Mouse (Mus musculus) heart, embryonic 12.5 days (tissue): ENCODE results near the gene Tex10. TPM values are rescaled to one million over a fixed set of nuclear protein-coding genes. Genes with fewer than 3 reads are reported as not detected.
A peak's percentile ranks its signal among the peaks of the same experiment; 100 is the strongest.
"Not testable (repeated sequence)": the region's sequence is repeated elsewhere in the genome, so short reads cannot be mapped to it uniquely, and the experiment has no call there.

Experiments
- ATAC-seq: fragments of 200-750 bp; cut with Nextera tagmentation; 2 replicates; pipeline ENCODE4 v1.8.0; 2017; ENCODE audit warnings: moderate TSS enrichment, moderate library complexity; ENCODE audit not compliant: insufficient number of reproducible peaks, low FRiP score
- H3K27ac ChIP-seq: fragments of 300-500 bp; sonication (generic); 2 replicates; pipeline ENCODE4 v1.5.1; 2016; ENCODE audit warnings: mild to moderate bottlenecking, moderate library complexity; ENCODE audit not compliant: poor library complexity, severe bottlenecking
- H3K27me3 ChIP-seq: fragments of 300-500 bp; sonication (generic); replicated peaks from 2 replicates; pipeline ENCODE4 v1.6.1; 2016; ENCODE audit warnings: mild to moderate bottlenecking, moderate library complexity
- H3K36me3 ChIP-seq: fragments of 300-500 bp; sonication (generic); 2 replicates; pipeline ENCODE4 v1.6.1; 2016; ENCODE audit warnings: mild to moderate bottlenecking, moderate library complexity
- H3K4me1 ChIP-seq: fragments of 300-500 bp; sonication (generic); replicated peaks from 2 replicates; pipeline ENCODE4 v1.6.1; 2016; ENCODE audit warnings: mild to moderate bottlenecking
- H3K4me2 ChIP-seq: fragments of 300-500 bp; sonication (generic); 2 replicates; pipeline ENCODE4 v1.6.1; 2016; ENCODE audit warnings: mild to moderate bottlenecking, moderate library complexity
- H3K4me3 ChIP-seq: fragments of 300-500 bp; sonication (generic); 2 replicates; pipeline ENCODE4 v1.5.1; 2016; ENCODE audit warnings: mild to moderate bottlenecking
- H3K9ac ChIP-seq: fragments of 300-500 bp; sonication (generic); 2 replicates; pipeline ENCODE4 v1.6.1; 2016; ENCODE audit warnings: mild to moderate bottlenecking, moderate library complexity
- H3K9me3 ChIP-seq: fragments of 300-500 bp; sonication (generic); replicated peaks from 2 replicates; pipeline ENCODE4 v1.6.1; 2016; ENCODE audit warnings: mild to moderate bottlenecking, moderate library complexity
- WGBS: fragments of 180-500 bp; shearing (Covaris S2); methylation state at CpG from one replicate; pipeline ENCODE4 v1.1.7; 2016; 5-methylcytosine and 5-hydroxymethylcytosine counted together
- polyA plus RNA-seq: library from polyadenylated mRNA; unstranded; fragments of >200 nt; fragmentation: Nextera tagmentation; extraction: Ambion mirVana; gene quantifications from 2 replicates; pipeline ENCODE4 v1.2.1, GENCODE M21; 2016

The Tex10 gene
- polyA plus RNA-seq, 1 experiment from 2014 or later, result 37.9 TPM

DNA sequence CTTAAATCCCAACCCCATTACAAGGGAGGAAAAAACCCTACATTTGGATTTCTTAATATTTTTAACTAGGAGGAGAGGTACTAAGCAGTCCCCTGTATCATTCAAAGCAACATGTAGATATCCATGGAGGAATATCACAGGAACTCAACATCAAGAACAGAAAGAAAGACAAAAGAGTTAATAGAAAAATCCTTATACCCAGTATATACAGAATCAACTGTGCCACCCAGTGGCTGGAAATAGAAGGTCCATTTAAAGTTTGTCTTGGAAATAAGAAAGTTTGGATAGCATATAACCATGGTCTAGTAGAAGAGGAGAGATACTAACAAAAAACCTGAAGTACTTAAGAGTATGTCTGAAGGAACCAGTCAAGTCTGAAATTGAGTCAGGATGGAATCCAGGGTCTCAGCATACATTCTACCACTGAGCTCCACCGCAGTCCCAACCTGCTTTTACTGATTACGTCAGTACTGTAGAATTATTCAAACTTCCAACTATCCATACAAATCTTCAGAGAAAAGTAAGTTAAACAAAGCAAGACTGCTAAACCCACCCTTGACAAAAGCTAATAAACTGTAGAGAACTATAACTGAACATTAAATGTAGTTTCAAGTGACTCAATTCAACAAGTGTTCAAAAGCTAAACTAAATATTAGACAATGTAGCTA, 19.0 kb downstream of the Tex10 start:
- 95% methylated on average over 2 of the region's 2 CpGs for WGBS
- H3K27me3 ChIP-seq, result no peaks in the 10 kb centered on the region
- H3K4me3 ChIP-seq, result no peak overlapping the region
- H3K4me1 ChIP-seq, result no peaks in the 10 kb centered on the region
- peaks cover 55% of the 10 kb centered on the region for H3K36me3 ChIP-seq
- no peaks in the 10 kb centered on the region for H3K9me3 ChIP-seq
- H3K9ac ChIP-seq, result no peak overlapping the region
- no peak overlapping the region for H3K4me2 ChIP-seq
- no peak overlapping the region for H3K27ac ChIP-seq
- ATAC-seq, result no peak

DNA sequence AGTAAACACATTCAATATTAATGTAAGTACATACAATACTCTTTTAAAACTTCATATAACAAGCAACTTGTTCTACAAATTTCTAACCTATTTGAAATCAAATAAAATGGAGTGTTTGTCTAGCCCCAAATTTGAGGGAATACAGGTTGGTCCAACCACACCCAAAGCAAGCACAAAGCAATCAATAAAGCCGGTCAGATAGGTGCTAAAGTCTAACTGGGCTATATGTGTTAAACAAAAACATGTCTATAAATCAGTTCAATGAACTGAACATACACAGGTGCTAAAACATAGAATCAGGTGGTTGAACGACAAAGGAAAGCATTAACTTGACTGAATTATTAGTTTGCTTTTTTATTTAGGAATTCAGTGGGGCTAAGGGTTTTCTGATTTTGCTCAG, 45.2 kb downstream of the Tex10 start:
- no peak overlapping the region for H3K27ac ChIP-seq
- no peak overlapping the region for H3K9ac ChIP-seq
- H3K4me2 ChIP-seq, result no peak overlapping the region
- no peaks in the 10 kb centered on the region for H3K27me3 ChIP-seq
- peaks cover 17% of the 10 kb centered on the region for H3K4me1 ChIP-seq
- 90% methylated on average over 2 of the region's 2 CpGs for WGBS
- H3K36me3 ChIP-seq, result peaks cover 44% of the 10 kb centered on the region
- H3K9me3 ChIP-seq, result no peaks in the 10 kb centered on the region
- no peak overlapping the region for H3K4me3 ChIP-seq
- ATAC-seq, result no peak

- WGBS, result 32% methylated on average over 3 of the region's 3 CpGs
- H3K27ac ChIP-seq, result no peak overlapping the region
- ATAC-seq, result no peak
- no peak overlapping the region for H3K4me2 ChIP-seq
- H3K9me3 ChIP-seq, result no peaks in the 10 kb centered on the region
- H3K36me3 ChIP-seq, result peaks cover 44% of the 10 kb centered on the region
- H3K27me3 ChIP-seq, result no peaks in the 10 kb centered on the region
- H3K4me3 ChIP-seq, result no peak overlapping the region
- H3K9ac ChIP-seq, result no peak overlapping the region
- peaks cover 17% of the 10 kb centered on the region for H3K4me1 ChIP-seq
Measured at GRCm38 (mm10) chr4:48427413-48427812, 45.8 kb downstream of the Tex10 start.

DNA sequence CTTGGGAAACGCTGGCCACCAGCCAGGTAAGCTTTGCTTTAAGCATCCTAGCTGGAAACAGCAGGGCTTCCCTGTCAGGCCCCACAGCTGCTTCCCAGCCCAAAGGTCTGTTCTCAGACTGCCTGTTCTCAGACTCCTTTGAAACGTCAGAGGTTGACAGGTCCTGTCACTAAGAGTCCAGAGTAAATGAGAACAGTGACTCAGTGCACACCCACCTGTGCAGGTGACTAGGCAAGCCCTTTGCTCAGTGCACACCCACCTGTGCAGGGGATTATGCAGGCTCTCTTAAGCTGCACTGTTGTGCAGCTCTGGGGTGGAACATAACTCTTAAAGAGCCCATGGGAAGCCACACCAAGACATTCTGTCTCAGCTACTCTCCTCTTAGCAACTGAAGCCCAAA, 49.5 kb downstream of the Tex10 start:
- no peak for ATAC-seq
- Histone ChIP-seq H3K9me3 (peaks cover 4% of the 10 kb centered on the region; the same call in 1 of the 2 replicates), H3K4me3 (no peak overlapping the region), H3K4me2 (no peak overlapping the region), H3K9ac (no peak overlapping the region), H3K4me1 (peaks cover 17% of the 10 kb centered on the region), H3K27me3 (no peaks in the 10 kb centered on the region), H3K27ac (no peak overlapping the region), H3K36me3 (peaks cover 33% of the 10 kb centered on the region)
- 39% methylated on average over 2 of the region's 2 CpGs for WGBS

DNA sequence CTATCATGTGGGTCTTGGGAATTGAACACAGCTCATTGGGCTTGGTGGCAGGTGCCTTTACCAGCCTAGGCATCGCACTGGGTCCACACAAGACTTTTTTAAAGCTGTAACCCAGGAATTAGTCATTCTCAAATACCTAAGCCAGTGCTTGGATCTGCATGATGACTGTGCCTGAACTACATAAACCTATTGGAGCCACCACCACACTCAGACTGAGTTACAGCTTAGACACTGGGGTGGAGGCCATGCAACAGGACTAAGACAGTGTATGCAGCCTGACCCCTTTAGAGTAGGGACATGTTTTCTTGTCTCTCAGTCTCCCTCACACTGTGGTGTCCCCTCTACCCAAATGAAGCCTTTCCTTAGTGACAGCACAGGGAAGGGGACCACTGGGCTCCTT, 50.6 kb downstream of the Tex10 start:
- H3K27me3 ChIP-seq, result no peaks in the 10 kb centered on the region
- WGBS, result 100% methylated on average over 1 of the region's 1 CpGs
- H3K9ac ChIP-seq, result no peak overlapping the region
- no peak for ATAC-seq
- peaks cover 4% of the 10 kb centered on the region; the same call in 1 of the 2 replicates for H3K9me3 ChIP-seq
- no peak overlapping the region for H3K27ac ChIP-seq
- H3K36me3 ChIP-seq, result peaks cover 31% of the 10 kb centered on the region
- H3K4me2 ChIP-seq, result no peak overlapping the region
- H3K4me3 ChIP-seq, result no peak overlapping the region
- H3K4me1 ChIP-seq, result peaks cover 17% of the 10 kb centered on the region

GRCm38 (mm10) chr4:48418831-48419468, 54.3 kb downstream of the Tex10 start:
- H3K4me1 ChIP-seq, result peaks cover 30% of the 10 kb centered on the region
- H3K27ac ChIP-seq, result no peak overlapping the region
- H3K36me3 ChIP-seq, result peaks cover 31% of the 10 kb centered on the region
- no peak overlapping the region for H3K4me3 ChIP-seq
- no peak for ATAC-seq
- H3K9ac ChIP-seq, result no peak overlapping the region
- H3K4me2 ChIP-seq, result no peak overlapping the region
- no peaks in the 10 kb centered on the region for H3K27me3 ChIP-seq
- H3K9me3 ChIP-seq, result peaks cover 4% of the 10 kb centered on the region; the same call in 1 of the 2 replicates
- 82% methylated on average over 8 of the region's 8 CpGs for WGBS

DNA sequence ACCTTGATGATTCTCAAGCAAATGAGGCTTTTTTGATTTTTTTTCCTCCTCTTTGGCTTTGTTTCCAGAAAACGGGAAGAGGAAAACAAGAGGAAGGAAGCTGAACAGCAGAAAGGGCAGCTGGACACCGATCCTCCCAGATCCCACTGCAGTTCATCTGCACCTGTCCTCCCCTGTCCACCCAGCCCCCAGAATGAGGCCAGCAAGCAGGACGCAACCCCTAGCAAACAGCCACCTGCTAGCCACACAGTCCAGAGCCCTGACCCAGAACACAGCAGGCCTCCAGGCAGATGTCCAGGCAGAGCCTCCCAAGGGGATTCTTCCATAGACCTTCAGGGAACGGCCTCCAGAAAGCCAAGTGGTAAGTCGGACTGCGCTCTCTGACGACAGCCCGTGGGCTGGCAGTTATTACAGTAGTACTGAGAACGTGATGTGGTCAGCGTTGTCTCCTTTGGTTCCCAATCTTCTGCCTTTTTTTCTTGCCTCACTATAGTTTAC, 57.4 kb downstream of the Tex10 start:
- Histone ChIP-seq H3K4me2 (no peak overlapping the region), H3K4me3 (no peak overlapping the region), H3K9me3 (peaks cover 4% of the 10 kb centered on the region; the same call in 1 of the 2 replicates), H3K9ac (no peak overlapping the region), H3K27me3 (no peaks in the 10 kb centered on the region), H3K27ac (no peak overlapping the region), H3K36me3 (peaks cover 9% of the 10 kb centered on the region; the same call in 1 of the 2 replicates), H3K4me1 (peaks cover 30% of the 10 kb centered on the region)
- no peak for ATAC-seq
- 81% methylated on average over 10 of the region's 10 CpGs for WGBS

DNA sequence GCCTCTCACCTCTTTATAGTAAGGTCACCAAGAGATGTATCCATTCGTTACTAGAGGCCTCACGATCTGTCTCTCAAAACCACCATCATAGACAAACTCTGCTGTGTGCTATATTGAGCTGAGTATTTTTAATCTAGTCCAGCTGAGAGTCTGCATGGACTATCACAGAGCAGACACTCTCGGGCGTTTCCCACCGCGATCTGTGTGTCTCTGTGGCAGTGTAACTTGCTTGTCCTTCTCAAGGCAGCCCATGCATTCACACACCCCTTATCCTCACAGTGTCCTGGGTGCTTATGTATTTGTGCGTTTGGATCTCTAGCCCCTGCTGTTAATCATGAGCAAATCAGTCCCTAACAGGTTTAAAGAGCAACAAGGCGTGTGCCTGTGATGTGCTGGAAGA, 59.8 kb downstream of the Tex10 start:
- no peak overlapping the region for H3K4me2 ChIP-seq
- H3K9ac ChIP-seq, result no peak overlapping the region
- 64% methylated on average over 8 of the region's 8 CpGs for WGBS
- ATAC-seq, result no peak
- no peaks in the 10 kb centered on the region for H3K27me3 ChIP-seq
- H3K4me1 ChIP-seq, result peaks cover 30% of the 10 kb centered on the region
- no peak overlapping the region for H3K27ac ChIP-seq
- H3K36me3 ChIP-seq, result no peaks in the 10 kb centered on the region
- H3K9me3 ChIP-seq, result no peaks in the 10 kb centered on the region
- H3K4me3 ChIP-seq, result no peak overlapping the region

- H3K4me2 ChIP-seq, result peak overlapping the region; percentile 56
- 26% methylated on average over 18 of the region's 18 CpGs for WGBS
- H3K4me3 ChIP-seq, result peak overlapping the region; percentile 29
- H3K27ac ChIP-seq, result no peak overlapping the region
- no peaks in the 10 kb centered on the region for H3K27me3 ChIP-seq
- H3K36me3 ChIP-seq, result no peaks in the 10 kb centered on the region
- H3K9me3 ChIP-seq, result no peaks in the 10 kb centered on the region
- H3K4me1 ChIP-seq, result peaks cover 21% of the 10 kb centered on the region; the same call in 1 of the 2 replicates
- 0 out of 2 replicates have a peak overlapping the region, but pooled peaks have one; percentile 25 for H3K9ac ChIP-seq
- ATAC-seq, result no peak
Measured at GRCm38 (mm10) chr4:48407350-48408039, 65.8 kb downstream of the Tex10 start.

DNA sequence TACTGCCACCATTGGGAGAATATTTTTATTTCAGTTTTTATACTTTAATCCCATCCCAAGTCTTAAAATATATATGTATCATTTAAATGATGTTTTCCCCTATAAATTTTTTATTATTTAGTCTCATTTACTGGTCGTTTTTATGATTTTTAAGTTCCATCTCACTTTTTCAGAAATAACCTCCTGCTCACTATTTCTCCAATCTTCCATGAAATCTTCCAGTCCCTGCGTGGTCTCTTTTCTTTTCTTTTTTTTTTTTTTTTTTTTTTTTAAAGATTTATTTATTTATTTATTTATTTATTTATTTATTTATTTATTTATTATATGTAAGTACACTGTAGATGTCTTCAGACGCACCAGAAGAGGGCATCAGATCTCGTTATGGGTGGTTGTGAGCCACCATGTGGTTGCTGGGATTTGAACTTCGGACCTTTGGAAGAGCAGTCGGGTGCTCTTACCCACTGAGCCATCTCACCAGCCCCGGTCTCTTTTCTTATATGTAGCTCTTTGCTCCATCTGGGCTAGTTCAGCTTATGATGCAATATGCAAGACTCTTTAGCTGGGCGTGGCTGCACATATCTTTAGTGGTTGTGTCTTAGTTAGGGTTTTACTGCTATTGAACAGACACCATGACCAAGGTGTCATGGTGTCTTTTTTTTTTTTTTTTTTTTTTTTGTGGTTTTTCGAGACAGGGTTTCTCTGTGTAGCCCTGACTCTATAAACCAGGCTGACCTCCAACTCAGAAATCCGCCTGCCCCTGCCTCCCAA, 67.4 kb downstream of the Tex10 start:
- peaks cover 21% of the 10 kb centered on the region; the same call in 1 of the 2 replicates for H3K4me1 ChIP-seq
- H3K4me2 ChIP-seq, H3K27me3 ChIP-seq, H3K9me3 ChIP-seq, H3K9ac ChIP-seq, H3K27ac ChIP-seq, H3K4me3 ChIP-seq, H3K36me3 ChIP-seq, ATAC-seq: not testable (repeated sequence)
- 81% methylated on average over 9 of the region's 10 CpGs for WGBS
